Mouse (Mus musculus) CH12.LX (cell line): Measurements from ENCODE around the gene Uggt2.

Experiments used
- CHD2 ChIP-seq: IDR thresholded peaks from 2 replicates; pipeline ENCODE4 v1.6.1; 2011; ENCODE audit warnings: low read length, improper control_type of control experiment
- ZMIZ1 ChIP-seq: IDR thresholded peaks from 2 replicates; pipeline ENCODE4 v1.6.1; 2012; ENCODE audit warnings: low read depth, mild to moderate bottlenecking, inconsistent platforms, low read length, improper control_type of control experiment

- TF ChIP-seq ZMIZ1 (no peak), CHD2 (no peak)
These were observed 92.7 kb downstream of the Uggt2 start for GRCm38 (mm10) chr14:119006441-119007102.
